Mouse (Mus musculus) intestine, postnatal 0 days (tissue): ENCODE data around the gene Cst11. TPM values are rescaled to one million over a fixed set of nuclear protein-coding genes. Genes with fewer than 3 reads are reported as not detected.

Experiments
- ATAC-seq: fragments of 200-750 bp; cut with Nextera tagmentation; 2 replicates; pipeline ENCODE4 v1.8.0; 2017; ENCODE audit warnings: mild to moderate bottlenecking, moderate TSS enrichment, moderate library complexity
- H3K27ac ChIP-seq: fragments of 300-500 bp; sonication (generic); 2 replicates; pipeline ENCODE4 v1.5.1; 2014; ENCODE audit warnings: mild to moderate bottlenecking, low read depth, low read length, moderate library complexity
- H3K27me3 ChIP-seq: fragments of 300-500 bp; sonication (generic); replicated peaks from 2 replicates; pipeline ENCODE4 v1.6.1; 2014; ENCODE audit warnings: low read length, mixed read lengths; ENCODE audit not compliant: control insufficient read depth, insufficient read depth
- H3K36me3 ChIP-seq: fragments of 300-500 bp; sonication (generic); 2 replicates; pipeline ENCODE4 v1.6.1; 2014; ENCODE audit warnings: mild to moderate bottlenecking, moderate library complexity; ENCODE audit not compliant: control insufficient read depth, insufficient read depth
- H3K4me1 ChIP-seq: fragments of 300-500 bp; sonication (generic); replicated peaks from 2 replicates; pipeline ENCODE4 v1.6.1; 2014; ENCODE audit warnings: antibody characterized with exemption, low read length, mixed read lengths; ENCODE audit not compliant: control insufficient read depth, insufficient read depth
- H3K4me2 ChIP-seq: fragments of 300-500 bp; sonication (generic); replicated peaks from 2 replicates; pipeline ENCODE4 v1.6.1; 2014; ENCODE audit warnings: low read depth, mild to moderate bottlenecking, moderate library complexity
- H3K4me3 ChIP-seq: fragments of 300-500 bp; sonication (generic); 2 replicates; pipeline ENCODE4 v1.5.1; 2014; ENCODE audit warnings: low read depth, low read length
- H3K9ac ChIP-seq: fragments of 300-500 bp; sonication (generic); 2 replicates; pipeline ENCODE4 v1.6.1; 2014; ENCODE audit warnings: mild to moderate bottlenecking, low read depth, low read length
- H3K9me3 ChIP-seq: fragments of 300-500 bp; sonication (generic); 2 replicates; pipeline ENCODE4 v1.6.1; 2016; ENCODE audit warnings: mixed run types; ENCODE audit not compliant: control insufficient read depth
- CTCF ChIP-seq: sonication (generic); IDR thresholded peaks from 2 replicates; pipeline ENCODE4 v1.5.1; 2016; ENCODE audit warnings: low read depth, mild to moderate bottlenecking, control low read depth, antibody characterized with exemption, moderate library complexity
- WGBS: fragments of 180-500 bp; shearing (Covaris S2); extraction: QIAGEN DNeasy Blood & Tissue Kit; methylation state at CpG from one replicate; pipeline ENCODE4 v1.1.7; 2014; 5-methylcytosine and 5-hydroxymethylcytosine counted together
- polyA plus RNA-seq: library from polyadenylated mRNA; unstranded; fragments of >200 nt; fragmentation: Nextera tagmentation; extraction: Ambion mirVana; gene quantifications from 2 replicates; pipeline ENCODE4 v1.2.1, GENCODE M21; 2015

Cst11 gene
- polyA plus RNA-seq, 1 experiment from 2014 or later, result not detected

DNA sequence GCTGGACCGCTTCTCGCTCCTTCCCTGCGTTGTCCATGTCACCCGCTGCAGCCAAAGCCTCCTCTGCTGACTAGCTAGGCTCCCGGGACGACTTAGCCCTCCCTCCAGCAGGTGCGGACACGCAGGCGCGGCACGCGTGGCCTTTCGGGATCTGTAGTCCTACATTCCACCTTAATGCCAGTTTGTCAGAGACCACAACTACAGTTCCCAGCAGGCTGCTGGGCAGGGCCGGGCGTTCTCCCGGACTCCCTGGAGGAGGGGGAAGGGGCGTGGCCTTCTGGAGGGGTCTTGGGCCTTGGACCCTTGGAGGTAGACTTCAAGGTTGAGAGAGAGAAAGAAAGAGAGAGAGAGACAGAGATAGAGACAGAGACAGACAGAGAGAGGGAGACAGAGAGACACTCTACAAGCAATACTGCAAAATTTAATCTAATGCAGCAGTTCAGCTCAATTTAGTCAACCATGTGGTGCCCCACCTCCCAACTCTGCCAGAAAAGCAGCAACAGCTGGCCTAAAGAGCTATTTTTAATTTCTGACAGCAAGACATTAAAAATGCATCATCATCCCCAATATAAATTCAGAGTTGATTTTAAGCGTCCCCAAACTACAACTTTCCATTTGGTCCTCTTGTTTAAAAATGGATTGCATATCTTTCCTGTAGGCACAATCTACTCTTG, 38.8 kb downstream of the Cst11 start, which contains the start of gene Napb:
Napb (minus strand) TSS at position 141 of the 674 bp plus-strand sequence.
- H3K4me2 ChIP-seq, result peak within 1 kb of the TSS; percentile 98
- TF ChIP-seq CTCF, result no peak
- H3K9ac ChIP-seq, result peak within 1 kb of the TSS; percentile 63
- no peaks in the 10 kb centered on the region for H3K9me3 ChIP-seq
- 4% methylated on average over 18 of the region's 18 CpGs for WGBS
- H3K36me3 ChIP-seq, result no peaks in the 10 kb centered on the region
- peak within 1 kb of the TSS; percentile 74 for H3K4me3 ChIP-seq
- no peaks in the 10 kb centered on the region for H3K4me1 ChIP-seq
- H3K27me3 ChIP-seq, result no peaks in the 10 kb centered on the region
- ATAC-seq, result peak; percentile 98
- no peak within 1 kb of the TSS for H3K27ac ChIP-seq

DNA sequence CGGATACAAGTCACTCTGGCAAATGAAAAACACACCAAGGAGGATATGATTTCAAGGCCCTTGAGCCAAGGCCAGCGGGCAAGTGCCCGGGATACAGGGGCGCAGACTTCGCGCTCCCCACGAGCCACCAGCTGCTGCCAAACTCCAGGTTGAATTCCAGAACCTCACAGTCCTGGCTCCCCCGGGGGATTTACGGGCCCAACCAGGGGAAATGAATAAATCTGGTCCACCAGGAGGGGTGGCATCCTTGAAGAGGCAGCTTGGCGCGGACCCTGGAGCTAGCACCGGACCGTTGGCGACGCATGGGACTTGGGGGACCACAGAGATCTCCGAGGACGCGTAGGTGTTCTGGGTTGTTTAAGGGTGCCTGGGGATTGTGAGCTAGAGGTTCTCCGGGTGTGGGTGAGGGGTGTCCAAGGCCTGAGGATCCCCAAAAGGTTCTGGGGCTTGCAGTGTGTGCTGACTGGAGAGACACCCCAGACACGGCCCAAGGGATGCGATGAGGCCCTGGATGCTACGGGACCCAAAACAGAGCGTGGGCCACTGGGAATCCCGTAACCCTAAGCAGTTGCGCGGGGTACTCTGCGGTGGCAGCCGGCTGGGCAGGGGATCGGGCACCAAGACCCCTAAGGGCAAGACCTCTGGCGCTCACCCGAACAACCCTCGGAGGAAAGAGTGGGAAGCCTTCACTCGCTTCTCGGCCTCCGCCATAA, 39.5 kb downstream of the Cst11 start:
- Histone ChIP-seq H3K4me1 (no peaks in the 10 kb centered on the region), H3K9ac (peak overlapping the region; percentile 63), H3K27me3 (no peaks in the 10 kb centered on the region), H3K9me3 (no peaks in the 10 kb centered on the region), H3K27ac (no peak overlapping the region), H3K4me3 (peak overlapping the region; percentile 74), H3K36me3 (no peaks in the 10 kb centered on the region), H3K4me2 (peak overlapping the region; percentile 98)
- peak; percentile 57 for ATAC-seq
- no peak for TF ChIP-seq CTCF
- WGBS, result under 1% methylated on average over 35 of the region's 35 CpGs

DNA sequence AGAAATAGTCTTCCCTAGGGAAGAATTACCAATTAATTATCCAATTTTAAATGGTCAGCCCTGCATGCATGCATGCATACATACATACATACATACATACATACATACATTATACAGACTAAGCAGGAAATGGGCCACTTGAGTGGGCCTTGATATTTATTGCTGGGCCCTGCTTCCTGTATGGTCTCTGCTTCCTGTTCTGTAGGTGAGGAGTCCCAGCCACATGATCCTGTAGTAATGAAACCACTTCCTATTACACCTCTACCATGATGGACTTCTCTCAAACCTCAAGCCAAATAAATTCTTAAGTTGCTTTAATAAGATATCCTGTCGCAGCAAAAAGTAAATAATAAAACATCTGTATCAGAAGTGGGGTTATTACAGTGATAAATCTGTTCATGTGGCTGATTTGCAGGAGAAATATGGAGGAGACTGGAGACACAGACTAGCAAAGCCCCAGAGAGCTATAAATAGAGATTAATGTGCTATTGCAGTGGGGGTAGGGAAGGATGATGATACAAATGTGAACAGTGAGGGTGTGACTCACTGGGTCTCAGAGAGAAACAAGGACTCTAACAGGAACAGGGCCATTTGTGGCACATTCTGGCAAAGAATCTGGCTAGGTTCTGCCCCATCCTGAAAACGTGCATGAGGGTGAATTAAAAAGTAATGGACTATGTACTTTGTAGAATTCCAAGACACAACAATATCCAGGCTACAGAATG, 51.9 kb downstream of the Cst11 start:
- 50% methylated on average over 2 of the region's 2 CpGs for WGBS
- Histone ChIP-seq H3K36me3 (no peaks in the 10 kb centered on the region), H3K27me3 (no peaks in the 10 kb centered on the region), H3K9ac (no peak overlapping the region), H3K4me3 (no peak overlapping the region), H3K27ac (no peak overlapping the region), H3K4me2 (no peak overlapping the region), H3K4me1 (no peaks in the 10 kb centered on the region), H3K9me3 (no peaks in the 10 kb centered on the region)
- no peak for ATAC-seq
- no peak for TF ChIP-seq CTCF

Other genes with a start within 250 kb of the Cst11 start
- gene Nxt1, start 98.9 kb downstream of the Cst11 start, polyA plus RNA-seq, result 35.6 and 35.9 TPM in 2 replicates
- 14.9 and 16.6 TPM in 2 replicates for gene Gzf1, start 90.5 kb downstream of the Cst11 start, polyA plus RNA-seq
- 2.2 and 2.4 TPM in 2 replicates for gene Napb, start 39.0 kb downstream of the Cst11 start, polyA plus RNA-seq
- not detected in 2 replicates for gene Cstl1, start 21.1 kb downstream of the Cst11 start, polyA plus RNA-seq
- not detected in 2 replicates for gene 8030411F24Rik, start 10.5 kb upstream of the Cst11 start, polyA plus RNA-seq
- not detected in 2 replicates for gene Cst12, start 17.9 kb upstream of the Cst11 start, polyA plus RNA-seq
- gene Cst8, start 27.3 kb upstream of the Cst11 start, polyA plus RNA-seq, result not detected in 2 replicates
- gene Cst13, start 48.6 kb upstream of the Cst11 start, polyA plus RNA-seq, result not detected in 2 replicates
- gene Cst9, start 63.6 kb upstream of the Cst11 start, polyA plus RNA-seq, result not detected in 2 replicates
- gene 9230104L09Rik, start 93.5 kb upstream of the Cst11 start, polyA plus RNA-seq, result not detected in 2 replicates
- 305 and 313 TPM in 2 replicates for gene Cst3, start 104.2 kb upstream of the Cst11 start, polyA plus RNA-seq
- gene Gm1330, start 231.8 kb upstream of the Cst11 start, polyA plus RNA-seq, result not detected in 2 replicates
- not detected in 2 replicates for gene Gm10750, start 245.7 kb upstream of the Cst11 start, polyA plus RNA-seq